Mouse (Mus musculus) midbrain, embryonic 16.5 days (tissue): ENCODE measurements around the gene Nedd9. TPM values are rescaled to one million over a fixed set of nuclear protein-coding genes. Genes with fewer than 3 reads are reported as not detected.

ENCODE experiments used
- ATAC-seq: fragments of 200-750 bp; cut with Nextera tagmentation; 2 replicates; pipeline ENCODE4 v1.8.0; 2017; ENCODE audit warnings: moderate TSS enrichment
- H3K27ac ChIP-seq: fragments of 300-500 bp; sonication (generic); 2 replicates; pipeline ENCODE4 v1.5.1; 2014; ENCODE audit warnings: mild to moderate bottlenecking, low read length, mixed read lengths
- H3K27me3 ChIP-seq: fragments of 300-500 bp; sonication (generic); 2 replicates; pipeline ENCODE4 v1.6.1; 2014; ENCODE audit warnings: low read depth, low read length, mixed read lengths; ENCODE audit not compliant: control insufficient read depth, insufficient read depth
- H3K36me3 ChIP-seq: fragments of 300-500 bp; sonication (generic); 2 replicates; pipeline ENCODE4 v1.6.1; 2014; ENCODE audit warnings: mild to moderate bottlenecking, low read length, moderate library complexity, mixed read lengths; ENCODE audit not compliant: control insufficient read depth, insufficient read depth
- H3K4me1 ChIP-seq: fragments of 300-500 bp; sonication (generic); 2 replicates; pipeline ENCODE4 v1.6.1; 2014; ENCODE audit warnings: mild to moderate bottlenecking, low read length, mixed read lengths; ENCODE audit not compliant: control insufficient read depth, insufficient read depth
- H3K4me2 ChIP-seq: fragments of 300-500 bp; sonication (generic); 2 replicates; pipeline ENCODE4 v1.6.1; 2014; ENCODE audit warnings: mild to moderate bottlenecking, low read length, mixed read lengths
- H3K4me3 ChIP-seq: fragments of 300-500 bp; sonication (generic); 2 replicates; pipeline ENCODE4 v1.5.1; 2014; ENCODE audit warnings: low read depth, mild to moderate bottlenecking, low read length, moderate library complexity, mixed read lengths
- H3K9ac ChIP-seq: fragments of 300-500 bp; sonication (generic); 2 replicates; pipeline ENCODE4 v1.6.1; 2014; ENCODE audit warnings: low read depth, low read length, mixed read lengths
- H3K9me3 ChIP-seq: fragments of 300-500 bp; sonication (generic); replicated peaks from 2 replicates; pipeline ENCODE4 v1.6.1; 2014; ENCODE audit warnings: mild to moderate bottlenecking, low read length, mixed read lengths; ENCODE audit not compliant: control insufficient read depth, poor library complexity, severe bottlenecking
- WGBS: fragments of 180-500 bp; shearing (Covaris S2); extraction: QIAGEN DNeasy Blood & Tissue Kit; methylation state at CpG from one replicate; pipeline ENCODE4 v1.1.7; 2014; 5-methylcytosine and 5-hydroxymethylcytosine counted together
- polyA plus RNA-seq: library from polyadenylated mRNA; unstranded; fragments of >200 nt; fragmentation: Nextera tagmentation; extraction: Ambion mirVana; gene quantifications from 2 replicates; pipeline ENCODE4 v1.2.1, GENCODE M21; 2015

The Nedd9 gene
- polyA plus RNA-seq, 1 experiment from 2014 or later, result 12.8 TPM

DNA sequence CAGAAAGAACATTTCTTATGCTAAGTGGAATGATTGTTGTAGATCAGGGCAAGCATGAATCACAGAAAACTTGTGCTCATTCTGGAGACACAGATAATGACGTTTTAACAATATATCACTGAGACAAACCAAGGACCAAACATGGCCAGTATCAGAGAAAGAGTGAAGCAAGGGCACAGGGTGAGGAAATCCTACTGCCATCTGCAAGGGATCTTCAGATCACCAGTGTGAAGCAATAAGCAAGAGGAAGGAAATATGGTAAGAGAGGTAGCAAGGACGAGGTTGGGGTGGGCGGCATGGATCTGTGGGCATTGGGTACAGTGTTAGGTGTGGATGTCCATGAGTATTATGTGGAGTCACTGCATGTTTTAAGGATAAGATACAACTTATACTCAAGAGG, 13.6 kb upstream of the Nedd9 start:
- ATAC-seq, result no peak
- 91% methylated on average over 3 of the region's 3 CpGs for WGBS
- H3K36me3 ChIP-seq, result no peaks in the 10 kb centered on the region
- H3K27me3 ChIP-seq, result no peaks in the 10 kb centered on the region; the same call in 1 of the 2 replicates
- no peaks in the 10 kb centered on the region for H3K9me3 ChIP-seq
- no peak overlapping the region for H3K4me2 ChIP-seq
- H3K27ac ChIP-seq, result no peak overlapping the region
- H3K9ac ChIP-seq, result no peak overlapping the region
- no peaks in the 10 kb centered on the region for H3K4me1 ChIP-seq
- H3K4me3 ChIP-seq, result no peak overlapping the region

DNA sequence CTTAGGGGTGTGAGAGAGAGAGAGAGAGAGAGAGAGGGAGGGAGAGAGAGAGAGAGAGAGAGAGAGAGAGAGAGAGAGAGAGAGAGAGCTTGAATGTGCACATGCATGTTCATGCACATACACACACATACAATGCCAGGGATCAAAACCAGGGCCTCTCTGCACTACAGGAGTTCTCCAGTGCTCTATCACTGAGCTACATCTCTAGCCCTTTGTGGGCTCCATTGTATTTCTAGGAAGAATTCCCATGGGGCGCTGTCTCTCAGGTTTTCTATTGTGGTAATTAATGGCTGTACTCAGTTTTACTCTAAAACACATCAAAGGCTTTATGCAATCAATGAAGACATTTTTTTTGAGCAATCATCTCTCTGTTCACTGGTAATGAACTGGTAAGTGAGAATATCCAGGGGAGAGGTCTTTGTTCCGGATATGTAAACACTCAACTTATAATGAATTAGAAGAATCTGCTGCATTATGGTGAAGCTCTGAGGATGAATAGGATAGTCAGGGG, 11.5 kb upstream of the Nedd9 start:
- no peaks in the 10 kb centered on the region for H3K4me1 ChIP-seq
- WGBS, result 73% methylated on average over 2 of the region's 2 CpGs
- H3K9ac ChIP-seq, result no peak overlapping the region
- H3K4me3 ChIP-seq, result no peak overlapping the region
- no peaks in the 10 kb centered on the region for H3K36me3 ChIP-seq
- no peaks in the 10 kb centered on the region; the same call in 1 of the 2 replicates for H3K27me3 ChIP-seq
- no peak overlapping the region for H3K27ac ChIP-seq
- no peak for ATAC-seq
- H3K9me3 ChIP-seq, result no peaks in the 10 kb centered on the region
- H3K4me2 ChIP-seq, result no peak overlapping the region

DNA sequence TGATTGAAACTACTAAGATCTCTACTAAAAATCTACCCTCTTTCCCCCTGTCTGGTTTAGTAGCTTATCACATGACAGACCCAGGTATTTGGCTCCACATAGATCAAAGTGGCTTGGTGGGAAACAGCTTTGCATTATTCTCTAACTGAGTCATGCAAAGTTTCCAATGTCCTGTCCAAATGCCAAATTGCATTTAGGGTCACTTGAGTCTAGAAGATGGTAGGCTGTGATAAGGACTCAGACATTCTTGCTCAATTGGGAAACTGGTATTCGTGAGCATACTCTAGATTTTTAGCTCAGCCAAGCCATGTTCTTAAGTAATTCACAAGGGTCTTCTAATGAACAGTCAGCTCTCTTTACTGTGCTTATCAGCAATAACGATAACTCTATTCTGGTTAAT, 7.5 kb upstream of the Nedd9 start:
- no peaks in the 10 kb centered on the region; the same call in 1 of the 2 replicates for H3K4me1 ChIP-seq
- no peaks in the 10 kb centered on the region for H3K27me3 ChIP-seq
- no peak for ATAC-seq
- no peak overlapping the region for H3K4me2 ChIP-seq
- no peak overlapping the region for H3K4me3 ChIP-seq
- H3K9me3 ChIP-seq, result no peaks in the 10 kb centered on the region
- H3K36me3 ChIP-seq, result no peaks in the 10 kb centered on the region
- WGBS, result 90% methylated on average over 2 of the region's 2 CpGs
- no peak overlapping the region for H3K27ac ChIP-seq
- no peak overlapping the region for H3K9ac ChIP-seq

DNA sequence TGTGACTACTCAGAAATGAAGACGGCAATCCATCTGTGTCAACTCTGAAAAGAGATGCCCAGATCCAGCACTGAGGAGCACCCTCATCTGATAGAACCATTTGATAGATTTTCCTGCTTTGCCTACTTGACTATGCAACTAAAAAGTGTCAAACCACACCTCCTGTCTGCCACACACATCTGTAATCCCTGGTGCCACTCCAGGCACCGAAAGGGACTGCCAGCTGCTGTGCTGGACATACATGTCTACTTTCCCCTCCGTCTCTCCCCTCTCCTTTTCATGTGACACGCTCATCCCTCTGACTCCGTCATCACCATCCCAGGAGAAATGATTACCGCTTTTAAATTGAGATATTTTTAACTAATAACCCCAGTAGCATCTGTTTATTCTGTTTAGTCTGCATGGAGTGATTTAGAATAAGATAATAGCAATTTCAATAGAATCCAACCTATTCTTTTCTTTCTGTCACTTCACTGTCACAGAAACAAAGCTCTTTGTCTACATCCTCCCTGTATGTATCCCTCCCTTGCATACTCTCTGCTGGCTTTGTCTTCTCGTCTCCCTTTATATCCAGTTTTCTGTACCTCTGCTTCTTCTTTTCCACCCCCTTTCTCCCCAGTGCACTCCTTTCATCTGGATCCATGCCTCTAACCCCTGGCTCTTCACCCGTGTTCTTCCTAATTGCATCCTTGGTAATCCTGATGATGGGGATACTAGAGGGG, 5.0 kb upstream of the Nedd9 start:
- Histone ChIP-seq H3K4me2 (no peak overlapping the region), H3K27ac (no peak overlapping the region), H3K4me3 (no peak overlapping the region), H3K36me3 (no peaks in the 10 kb centered on the region), H3K9ac (no peak overlapping the region), H3K27me3 (no peaks in the 10 kb centered on the region), H3K4me1 (no peaks in the 10 kb centered on the region; the same call in 1 of the 2 replicates), H3K9me3 (no peaks in the 10 kb centered on the region)
- 50% methylated on average over 8 of the region's 8 CpGs for WGBS
- ATAC-seq, result 0 out of 2 replicates have a peak, but pooled peaks have one; percentile 3

DNA sequence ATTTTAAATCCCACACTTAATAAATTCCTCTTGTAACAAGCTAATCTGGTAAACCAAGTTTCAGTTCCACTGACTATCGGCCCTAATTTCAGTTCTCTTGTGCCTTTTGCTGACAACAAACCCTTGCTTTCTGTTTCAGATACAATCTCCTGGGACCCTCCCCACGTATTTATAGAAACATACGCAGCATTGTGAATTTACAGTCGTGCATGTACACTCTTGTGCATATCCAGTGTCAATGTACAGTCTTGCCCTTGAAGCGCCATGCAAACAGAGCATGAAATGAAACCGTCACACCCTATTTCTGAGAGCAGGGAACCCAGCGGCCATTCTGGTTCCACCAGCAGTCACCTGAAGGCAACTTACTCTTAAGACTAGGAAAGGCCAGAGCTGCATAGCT, 4.4 kb upstream of the Nedd9 start:
- H3K9ac ChIP-seq, result no peak overlapping the region
- H3K9me3 ChIP-seq, result no peaks in the 10 kb centered on the region
- no peaks in the 10 kb centered on the region; the same call in 1 of the 2 replicates for H3K4me1 ChIP-seq
- WGBS, result 78% methylated on average over 7 of the region's 7 CpGs
- no peak for ATAC-seq
- H3K36me3 ChIP-seq, result no peaks in the 10 kb centered on the region
- no peak overlapping the region for H3K27ac ChIP-seq
- H3K27me3 ChIP-seq, result no peaks in the 10 kb centered on the region
- no peak overlapping the region for H3K4me2 ChIP-seq
- H3K4me3 ChIP-seq, result no peak overlapping the region

DNA sequence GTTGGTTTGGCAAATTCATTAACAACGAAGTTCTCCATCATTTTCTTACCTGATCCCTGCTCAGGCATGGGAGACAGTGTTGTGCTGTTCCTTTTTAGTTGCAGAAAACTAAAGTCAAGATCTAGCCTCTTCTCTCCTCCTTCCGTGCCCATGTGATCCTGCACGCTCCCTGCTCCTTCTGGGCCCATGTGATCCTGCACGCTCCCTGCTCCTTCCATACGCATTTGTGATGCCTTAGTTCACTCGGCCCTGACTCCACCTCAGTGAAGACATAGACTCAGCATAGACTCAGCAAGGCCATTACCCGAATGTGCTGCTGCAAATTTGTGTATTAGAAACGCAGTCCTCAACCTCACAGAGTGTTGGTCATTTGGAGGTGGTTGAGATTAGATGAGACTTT, 3.1 kb upstream of the Nedd9 start:
- ATAC-seq, result no peak

DNA sequence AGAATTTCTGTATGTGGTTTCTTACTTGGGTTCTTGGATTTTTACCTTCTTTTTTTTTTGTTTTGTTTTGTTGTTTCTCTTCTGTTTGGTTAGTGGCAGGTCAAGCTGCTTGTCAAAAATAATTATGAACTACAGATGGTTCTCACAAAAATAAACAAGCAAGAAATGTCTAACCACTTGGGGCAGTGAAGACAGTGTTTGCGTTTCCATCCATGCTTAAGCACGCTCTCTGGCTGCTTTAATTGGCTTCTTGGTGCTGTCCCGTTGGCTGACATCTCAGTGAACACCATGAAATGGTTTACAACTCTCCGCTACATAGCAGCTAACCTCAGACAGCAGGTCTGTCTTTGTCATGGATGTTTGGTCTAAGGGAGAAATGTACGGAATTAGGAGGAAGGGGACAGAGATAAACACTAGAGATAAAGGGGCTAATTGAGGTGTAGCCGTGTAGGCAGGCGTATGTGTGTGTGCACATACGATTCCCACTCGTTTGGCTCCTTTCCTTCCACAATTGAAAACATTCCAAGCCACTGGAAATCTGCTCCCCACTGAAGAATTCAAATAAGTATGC, 2.6 kb upstream of the Nedd9 start:
- Histone ChIP-seq H3K36me3 (no peaks in the 10 kb centered on the region), H3K9me3 (no peaks in the 10 kb centered on the region), H3K4me1 (no peaks in the 10 kb centered on the region; the same call in 1 of the 2 replicates), H3K27ac (no peak overlapping the region), H3K9ac (no peak overlapping the region), H3K4me3 (no peak overlapping the region), H3K27me3 (no peaks in the 10 kb centered on the region), H3K4me2 (no peak overlapping the region)
- 69% methylated on average over 9 of the region's 9 CpGs for WGBS
- no peak for ATAC-seq

More for the DNA sequence above, 3.1 kb upstream of the Nedd9 start:
- no peak overlapping the region for H3K9ac ChIP-seq
- no peak overlapping the region for H3K4me3 ChIP-seq
- no peaks in the 10 kb centered on the region for H3K36me3 ChIP-seq
- H3K27ac ChIP-seq, result no peak overlapping the region
- no peak overlapping the region for H3K4me2 ChIP-seq
- H3K4me1 ChIP-seq, result no peaks in the 10 kb centered on the region; the same call in 1 of the 2 replicates
- H3K27me3 ChIP-seq, result no peaks in the 10 kb centered on the region
- no peaks in the 10 kb centered on the region for H3K9me3 ChIP-seq
- 90% methylated on average over 8 of the region's 8 CpGs for WGBS

DNA sequence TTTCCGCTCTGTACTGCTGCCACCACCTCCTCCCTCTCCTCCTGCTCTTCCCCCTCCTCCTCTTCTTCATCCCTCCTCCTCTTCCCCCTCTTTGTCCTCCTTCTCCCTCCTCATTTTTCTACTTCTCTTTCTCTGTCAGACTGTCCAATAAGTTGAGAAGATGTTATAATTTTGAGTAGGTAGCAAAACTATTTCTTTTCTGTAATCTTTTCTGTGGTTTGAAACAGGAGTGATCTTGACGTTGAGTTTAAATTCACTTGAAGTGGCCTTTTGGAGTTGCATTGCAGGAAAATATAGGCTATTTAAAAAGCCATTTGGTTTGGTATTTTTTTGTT, 214 bp upstream of the Nedd9 start:
- H3K36me3 ChIP-seq, result no peaks in the 10 kb centered on the region
- H3K4me2 ChIP-seq, result no peak overlapping the region
- ATAC-seq, result no peak
- H3K4me1 ChIP-seq, result no peaks in the 10 kb centered on the region; the same call in 1 of the 2 replicates
- 78% methylated on average over 2 of the region's 2 CpGs for WGBS
- no peaks in the 10 kb centered on the region for H3K27me3 ChIP-seq
- H3K9ac ChIP-seq, result no peak overlapping the region
- no peak overlapping the region for H3K27ac ChIP-seq
- no peaks in the 10 kb centered on the region for H3K9me3 ChIP-seq
- no peak overlapping the region for H3K4me3 ChIP-seq

DNA sequence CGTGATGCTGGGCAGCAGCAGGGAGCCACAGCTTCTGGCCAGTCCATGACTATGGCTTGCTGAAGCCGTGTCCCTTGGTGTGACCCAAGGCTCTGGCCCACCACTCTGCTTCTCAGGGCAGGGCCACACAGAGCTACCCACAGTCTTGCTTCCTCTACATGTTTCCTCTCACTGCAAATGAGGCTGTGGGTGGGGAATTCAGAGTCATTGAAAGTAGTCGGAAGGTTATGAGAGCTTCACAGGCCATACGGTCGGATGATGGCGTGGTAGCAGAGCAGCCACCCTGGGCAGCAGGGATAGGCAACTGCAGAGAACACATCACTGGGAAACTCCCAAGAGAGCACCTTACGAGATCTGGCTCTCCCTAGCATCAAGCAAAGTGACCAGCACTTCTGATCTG, 3.2 kb downstream of the Nedd9 start:
- no peak for ATAC-seq
- no peaks in the 10 kb centered on the region for H3K4me1 ChIP-seq
- H3K36me3 ChIP-seq, result no peaks in the 10 kb centered on the region
- no peak overlapping the region for H3K4me3 ChIP-seq
- H3K27me3 ChIP-seq, result no peaks in the 10 kb centered on the region
- H3K4me2 ChIP-seq, result no peak overlapping the region
- 90% methylated on average over 7 of the region's 7 CpGs for WGBS
- H3K27ac ChIP-seq, result no peak overlapping the region
- H3K9me3 ChIP-seq, result no peaks in the 10 kb centered on the region
- H3K9ac ChIP-seq, result no peak overlapping the region
